Mouse (Mus musculus) embryonic fibroblast, embryonic 13.5 days (primary cell): ENCODE measurements around the gene Bmp10. TPM values are rescaled to one million over a fixed set of nuclear protein-coding genes. Genes with fewer than 3 reads are reported as not detected.
A peak's percentile ranks its signal among the peaks of the same experiment; 100 is the strongest.
"Not testable (repeated sequence)": the region's sequence is repeated elsewhere in the genome, so short reads cannot be mapped to it uniquely, and the experiment has no call there.

Experiments used
- H3K27ac ChIP-seq: 2 replicates; pipeline ENCODE4 v1.5.1; 2012; ENCODE audit warnings: low read length, control low read depth, inconsistent platforms; ENCODE audit not compliant: insufficient read depth
- H3K4me1 ChIP-seq: 2 replicates; pipeline ENCODE4 v1.6.1; 2011; ENCODE audit warnings: low read length; ENCODE audit not compliant: control insufficient read depth, insufficient read depth
- H3K4me3 ChIP-seq: 2 replicates; pipeline ENCODE4 v1.5.1; 2011; ENCODE audit warnings: mild to moderate bottlenecking, control low read depth, low read length; ENCODE audit not compliant: insufficient read depth
- CTCF ChIP-seq: IDR thresholded peaks from 2 replicates; pipeline ENCODE4 v1.5.1; 2011; ENCODE audit warnings: mild to moderate bottlenecking, control low read depth, low read length, moderate library complexity, borderline replicate concordance; ENCODE audit not compliant: insufficient read depth
- POLR2A ChIP-seq: IDR thresholded peaks from 2 replicates; pipeline ENCODE4 v1.6.1; 2011; ENCODE audit warnings: low read depth, mild to moderate bottlenecking, control low read depth, low read length, moderate library complexity
- polyA plus RNA-seq: library from polyadenylated mRNA; stranded (reverse); fragments of >200 nt; gene quantifications from 2 replicates; pipeline ENCODE4 v1.2.4, GENCODE M21; 2011; ENCODE audit warnings: low read depth; ENCODE audit not compliant: missing spikeins, insufficient read length

Gene Bmp10
- polyA plus RNA-seq, 1 experiment: not detected

- TF ChIP-seq CTCF (no peak), POLR2A (no peak)
- no peak overlapping the region for H3K27ac ChIP-seq
- no peak overlapping the region for H3K4me3 ChIP-seq
- H3K4me1 ChIP-seq: no peaks in the 10 kb centered on the region
Measured at GRCm38 (mm10) chr6:87445222-87445621, 16.4 kb downstream of the Bmp10 start.

DNA sequence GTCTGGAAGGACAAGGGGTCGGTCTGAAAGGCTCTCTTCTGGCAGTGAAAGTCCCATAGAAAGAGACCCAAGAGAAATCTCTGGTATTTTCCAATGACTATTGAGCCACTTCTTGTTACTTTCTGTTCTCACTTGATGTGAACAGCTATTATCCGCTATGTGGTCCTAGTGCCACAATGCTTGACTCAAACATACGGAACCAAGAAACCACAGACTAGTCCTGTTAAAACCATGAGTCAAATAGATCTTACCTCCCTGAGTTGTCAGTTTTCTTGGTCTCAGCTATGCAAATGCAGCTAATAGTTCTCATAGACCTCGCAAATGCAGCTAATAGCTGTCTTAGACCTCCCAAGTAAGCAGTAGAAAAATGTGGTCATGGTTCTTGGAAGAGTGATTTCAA lies 18.4 kb downstream of the Bmp10 start:
- H3K4me1 ChIP-seq: no peaks in the 10 kb centered on the region
- TF ChIP-seq CTCF: no peak
- TF ChIP-seq POLR2A: no peak
- no peak overlapping the region for H3K27ac ChIP-seq
- no peak overlapping the region for H3K4me3 ChIP-seq

GRCm38 (mm10) chr6:87449534-87449933 lies 20.7 kb downstream of the Bmp10 start:
- H3K4me3 ChIP-seq: no peak overlapping the region
- TF ChIP-seq POLR2A: no peak
- TF ChIP-seq CTCF: no peak
- H3K4me1 ChIP-seq: no peaks in the 10 kb centered on the region
- no peak overlapping the region for H3K27ac ChIP-seq

- Histone ChIP-seq H3K27ac (no peak overlapping the region), H3K4me1 (no peaks in the 10 kb centered on the region), H3K4me3 (no peak overlapping the region)
- peak; percentile 65 for TF ChIP-seq CTCF
- no peak for TF ChIP-seq POLR2A
Measured at GRCm38 (mm10) chr6:87451016-87451415, 22.2 kb downstream of the Bmp10 start.

DNA sequence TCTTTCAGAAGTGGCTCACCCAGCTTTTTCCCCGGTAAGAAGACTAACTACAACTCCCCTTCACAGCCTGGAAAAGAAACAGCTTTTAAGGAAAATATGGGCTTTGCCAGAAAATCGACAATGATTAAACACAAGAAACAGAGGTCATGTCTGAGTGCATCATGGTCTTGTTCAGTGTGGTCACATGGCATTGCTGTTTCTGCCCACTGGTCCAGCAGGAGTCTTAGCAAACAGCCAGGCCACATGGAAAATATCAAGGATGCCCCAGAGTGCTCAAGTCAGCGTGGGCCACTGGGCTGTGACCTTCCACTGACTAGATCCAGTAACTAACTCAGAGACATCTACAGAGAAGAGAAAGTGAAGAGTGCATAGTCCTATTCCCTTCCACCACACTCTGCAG lies 23.0 kb downstream of the Bmp10 start:
- H3K4me3 ChIP-seq: no peak overlapping the region
- no peak overlapping the region for H3K27ac ChIP-seq
- no peaks in the 10 kb centered on the region for H3K4me1 ChIP-seq
- TF ChIP-seq POLR2A: no peak
- TF ChIP-seq CTCF: no peak

DNA sequence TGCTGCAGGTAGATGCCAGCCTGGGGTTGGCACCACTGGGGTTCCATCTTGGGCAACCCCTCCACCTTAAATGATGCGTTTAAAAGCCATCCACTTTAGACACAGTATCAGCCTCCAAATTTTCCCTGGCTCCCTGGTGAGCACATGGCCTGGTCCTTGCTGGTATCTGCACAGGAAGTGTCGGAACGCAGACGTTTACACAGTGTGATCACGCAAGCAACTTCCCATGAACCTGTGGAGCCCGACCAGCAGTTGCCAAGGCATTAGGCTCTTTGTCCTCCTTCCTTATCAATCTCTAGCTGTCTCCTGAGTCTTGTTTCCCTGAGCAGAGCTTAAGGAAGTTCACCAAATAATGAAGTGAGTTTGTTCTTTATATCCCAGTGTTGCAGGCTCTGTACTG lies 26.7 kb downstream of the Bmp10 start:
- Histone ChIP-seq H3K4me3 (no peak overlapping the region), H3K4me1 (no peaks in the 10 kb centered on the region), H3K27ac (no peak overlapping the region)
- TF ChIP-seq POLR2A: no peak
- no peak for TF ChIP-seq CTCF

DNA sequence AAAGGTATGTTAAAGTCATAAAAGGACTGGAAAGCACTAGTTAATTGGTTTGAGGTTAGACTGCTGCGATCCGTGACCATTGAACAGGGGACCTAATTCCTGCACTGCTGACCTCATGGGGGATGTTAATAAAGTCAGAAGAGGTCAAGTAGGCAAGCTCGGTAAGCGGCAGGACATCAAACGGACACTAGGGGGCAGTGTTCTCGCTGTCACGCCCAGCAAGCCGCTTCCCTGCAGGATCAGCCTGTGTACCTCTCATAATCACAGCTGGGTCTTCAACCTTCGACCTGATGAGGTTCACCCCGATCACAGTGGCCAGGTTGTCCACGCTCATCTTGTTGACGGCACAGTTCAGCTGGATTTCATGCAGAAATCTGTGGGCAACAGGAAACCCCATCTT lies 37.4 kb downstream of the Bmp10 start:
- no peak overlapping the region for H3K4me3 ChIP-seq
- no peak overlapping the region for H3K27ac ChIP-seq
- no peak for TF ChIP-seq POLR2A
- TF ChIP-seq CTCF: peak; percentile 98
- H3K4me1 ChIP-seq: no peaks in the 10 kb centered on the region

DNA sequence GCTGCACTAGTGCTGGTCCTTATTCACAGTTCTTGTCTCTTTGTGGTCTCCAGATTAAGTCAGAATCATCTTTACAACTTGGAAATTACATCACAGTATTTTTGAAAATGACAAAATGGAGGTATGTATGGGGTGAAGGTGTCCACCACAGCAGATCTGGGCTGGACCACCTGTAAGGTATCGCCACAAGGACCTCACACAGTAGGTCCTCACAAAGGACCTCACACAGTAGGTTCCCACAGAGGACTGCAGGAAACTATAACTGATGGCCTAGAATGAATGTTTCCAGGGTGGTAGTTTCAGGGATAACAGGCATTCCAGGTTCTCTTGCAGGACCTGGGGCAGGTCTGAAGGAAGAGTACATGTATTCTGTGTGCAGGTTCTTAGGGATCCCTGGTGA lies 38.6 kb downstream of the Bmp10 start:
- Histone ChIP-seq H3K4me1 (no peaks in the 10 kb centered on the region), H3K27ac (no peak overlapping the region), H3K4me3 (no peak overlapping the region)
- no peak for TF ChIP-seq POLR2A
- no peak for TF ChIP-seq CTCF

- H3K4me3 ChIP-seq: no peak overlapping the region
- no peak for TF ChIP-seq CTCF
- TF ChIP-seq POLR2A: no peak
Measured at GRCm38 (mm10) chr6:87468372-87468771, 39.6 kb downstream of the Bmp10 start.

DNA sequence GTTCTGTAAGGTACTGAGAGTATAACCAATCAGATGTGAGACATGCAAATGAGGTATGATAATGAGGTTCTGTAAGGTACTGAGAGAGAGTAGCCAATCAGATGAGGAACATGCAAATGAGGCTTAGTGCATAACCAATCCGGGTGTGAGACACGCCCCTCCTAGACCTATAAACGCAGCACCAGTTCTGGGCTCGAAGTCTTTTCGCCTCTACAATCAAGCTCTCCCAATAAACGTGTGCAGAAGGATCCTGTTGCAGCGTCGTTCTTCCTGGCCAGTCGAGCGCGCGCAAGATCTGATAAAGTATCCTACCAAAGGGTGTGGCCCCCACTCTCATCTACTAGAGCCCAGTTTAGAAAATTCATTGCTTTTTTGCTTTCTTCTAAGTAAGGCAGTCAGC lies 41.3 kb downstream of the Bmp10 start:
- H3K27ac ChIP-seq, H3K4me1 ChIP-seq, H3K4me3 ChIP-seq: not testable (repeated sequence)

More at GRCm38 (mm10) chr6:87468372-87468771, 39.6 kb downstream of the Bmp10 start:
- Histone ChIP-seq H3K4me1 (no peaks in the 10 kb centered on the region), H3K27ac (no peak overlapping the region)

DNA sequence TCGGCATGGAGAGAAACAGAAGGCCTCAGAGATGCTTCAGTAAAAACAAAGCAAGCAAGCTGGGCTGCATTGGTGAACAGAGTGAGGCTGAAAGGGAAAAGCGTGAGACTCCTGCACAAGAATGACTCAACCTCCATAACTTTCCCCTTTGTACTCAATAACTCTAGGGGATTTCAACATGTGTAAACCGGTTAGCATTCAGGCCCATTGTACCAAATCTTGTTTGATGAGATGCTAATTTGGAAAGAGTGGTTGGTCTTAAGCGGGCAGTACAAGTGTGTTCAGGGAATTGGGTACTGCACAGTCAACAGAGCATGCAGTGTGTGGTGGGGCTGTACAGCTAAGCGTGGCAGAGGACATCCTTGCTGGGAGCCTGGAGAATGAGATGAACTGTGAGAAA lies 46.4 kb downstream of the Bmp10 start:
- no peaks in the 10 kb centered on the region for H3K4me1 ChIP-seq
- TF ChIP-seq POLR2A (no peak), CTCF (no peak)
- no peak overlapping the region for H3K27ac ChIP-seq
- H3K4me3 ChIP-seq: no peak overlapping the region

DNA sequence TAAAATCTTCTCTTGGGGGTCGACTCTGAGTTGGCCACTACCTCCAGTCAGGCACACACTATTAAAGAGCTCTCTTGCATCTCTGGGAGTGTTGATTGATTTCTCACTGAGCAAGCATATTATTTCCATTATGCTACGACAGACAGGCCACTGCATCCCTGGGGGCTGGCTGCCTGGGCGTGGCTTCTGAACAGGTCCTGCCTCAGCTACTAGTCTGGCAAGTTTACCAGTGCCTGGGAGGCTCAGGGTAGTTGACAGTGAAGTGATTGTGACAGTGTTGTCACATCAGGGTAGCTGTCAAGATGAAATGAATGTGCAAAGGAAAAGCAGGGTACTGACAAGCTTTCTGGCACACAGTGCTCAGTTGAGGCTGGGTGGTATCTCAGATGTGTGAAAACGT lies 50.1 kb downstream of the Bmp10 start:
- TF ChIP-seq POLR2A (no peak), CTCF (no peak)
- Histone ChIP-seq H3K4me1 (no peaks in the 10 kb centered on the region), H3K27ac (no peak overlapping the region), H3K4me3 (no peak overlapping the region)
